Mouse (Mus musculus) E14TG2a.4 (cell line): Measurements from ENCODE around the gene Npcd.

Experiments
- CTCF ChIP-seq: conservative IDR thresholded peaks from 2 replicates; pipeline ENCODE4 v1.5.1; 2014; ENCODE audit warnings: low read length
- POU5F1 ChIP-seq: IDR thresholded peaks from 2 replicates; pipeline ENCODE4 v1.6.1; 2014; ENCODE audit warnings: low read length, borderline replicate concordance

- TF ChIP-seq POU5F1 (no peak), CTCF (no peak)
Measured at GRCm38 (mm10) chr15:79775662-79776061, 58.4 kb downstream of the Npcd start.
